Mouse (Mus musculus) kidney, postnatal 25 days (tissue): ENCODE results near the gene Mmel1.

Experiments used
- DNase-seq, 2 experiments: peaks; one replicate each; pipeline ENCODE4 v3.0.0; 2021; ENCODE audit warnings: mixed read lengths in 2 of 2

Mmel1 gene

GRCm38 (mm10) chr4:154941831-154942230 is 72.4 kb downstream of the Mmel1 start:
- no peak for DNase-seq

GRCm38 (mm10) chr4:154942632-154943322 is 73.4 kb downstream of the Mmel1 start:
- DNase-seq = peak in 1 of 2 experiments; percentile 19

GRCm38 (mm10) chr4:154943323-154944039 is 74.1 kb downstream of the Mmel1 start:
- peak in 1 of 2 experiments; percentile 28 for DNase-seq

- peak; percentile 84 to 89 for DNase-seq
Measured at GRCm38 (mm10) chr4:154944121-154944590, 74.8 kb downstream of the Mmel1 start.
